Mouse (Mus musculus): ENCODE results near the gene Vipas39.

GRCm38 (mm10) chr12:87301189-87301588 lies 35.1 kb upstream of the Vipas39 start:
- TF ChIP-seq EP300 (IDR thresholded peaks at IDR 0.05; ENCODE audit: low read depth) (no peak), CTCF (IDR thresholded peaks at IDR 0.05; ENCODE audit: low read depth) (no peak)
